Mouse (Mus musculus): ENCODE results near the gene P3h1.
A peak's percentile ranks its signal among the peaks of the same experiment; 100 is the strongest.

DNA sequence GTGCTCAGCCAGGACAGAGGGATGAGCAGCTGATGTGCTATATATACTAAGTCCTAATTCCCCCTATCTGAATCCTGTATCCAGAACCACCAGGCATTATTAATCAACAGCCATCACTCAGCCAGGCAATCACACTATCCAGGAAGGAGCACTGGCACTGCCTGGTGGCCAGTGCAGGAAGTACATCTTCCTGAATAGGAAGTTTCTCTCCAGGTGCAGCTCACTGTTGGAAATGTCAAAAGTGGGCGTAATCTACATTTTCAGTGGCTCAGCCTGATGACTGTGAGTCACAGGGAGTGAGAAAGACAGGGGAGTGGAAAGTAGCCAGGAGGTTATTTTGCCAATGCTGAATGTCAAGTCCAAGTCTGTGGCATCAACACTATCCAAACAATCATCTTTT lies 9.0 kb upstream of the P3h1 start:
- TF ChIP-seq POLR2A (IDR thresholded peaks at IDR 0.05; ENCODE audit: insufficient read length, low read depth) (no peak), USF1 (IDR thresholded peaks at IDR 0.05; ENCODE audit: low read depth) (no peak), TCF3 (IDR thresholded peaks at IDR 0.05; ENCODE audit: insufficient read length, low read depth) (no peak), REST (IDR thresholded peaks at IDR 0.05; ENCODE audit: insufficient read depth, insufficient read length) (no peak), POLR2AphosphoS2 (IDR thresholded peaks at IDR 0.05; ENCODE audit: insufficient read length, low read depth) (peak; percentile 16), SRF (IDR thresholded peaks at IDR 0.05; ENCODE audit: control insufficient read depth, insufficient read length, low read depth) (no peak), TCF12 (IDR thresholded peaks at IDR 0.05; ENCODE audit: insufficient read depth, poor library complexity, severe bottlenecking) (no peak), CEBPB (IDR thresholded peaks at IDR 0.05; ENCODE audit: insufficient read depth, poor library complexity, severe bottlenecking) (no peak)

Data from myocyte (in vitro differentiated cells).